Mouse (Mus musculus) forebrain, embryonic 15.5 days (tissue): ENCODE data around the gene Inhbc. TPM values are rescaled to one million over a fixed set of nuclear protein-coding genes. Genes with fewer than 3 reads are reported as not detected.

Experiments used
- ATAC-seq: fragments of 200-750 bp; cut with Nextera tagmentation; replicated peaks from 2 replicates; pipeline ENCODE4 v1.8.0; 2017; ENCODE audit warnings: mild to moderate bottlenecking, moderate TSS enrichment, moderate library complexity
- H3K27ac ChIP-seq: fragments of 300-500 bp; sonication (generic); replicated peaks from 2 replicates; pipeline ENCODE4 v1.5.1; 2015; ENCODE audit warnings: mild to moderate bottlenecking, inconsistent platforms
- H3K27me3 ChIP-seq: fragments of 300-500 bp; sonication (generic); 2 replicates; pipeline ENCODE4 v1.6.1; 2015; ENCODE audit warnings: inconsistent platforms
- H3K36me3 ChIP-seq: fragments of 300-500 bp; sonication (generic); 2 replicates; pipeline ENCODE4 v1.6.1; 2015; ENCODE audit warnings: mild to moderate bottlenecking, inconsistent platforms
- H3K4me1 ChIP-seq: fragments of 300-500 bp; sonication (generic); 2 replicates; pipeline ENCODE4 v1.6.1; 2015; ENCODE audit warnings: inconsistent platforms
- H3K4me2 ChIP-seq: fragments of 300-500 bp; sonication (generic); replicated peaks from 2 replicates; pipeline ENCODE4 v1.6.1; 2015; ENCODE audit warnings: mild to moderate bottlenecking, inconsistent platforms
- H3K4me3 ChIP-seq: fragments of 300-500 bp; sonication (generic); 2 replicates; pipeline ENCODE4 v1.5.1; 2015; ENCODE audit warnings: mild to moderate bottlenecking, inconsistent platforms
- H3K9ac ChIP-seq: fragments of 300-500 bp; sonication (generic); replicated peaks from 2 replicates; pipeline ENCODE4 v1.6.1; 2015; ENCODE audit warnings: mild to moderate bottlenecking, inconsistent platforms
- H3K9me3 ChIP-seq: fragments of 300-500 bp; sonication (generic); 2 replicates; pipeline ENCODE4 v1.6.1; 2016; ENCODE audit warnings: inconsistent platforms
- WGBS: fragments of 180-500 bp; shearing (Covaris S2); methylation state at CpG from one replicate; pipeline ENCODE4 v1.1.7; 2015; ENCODE audit warnings: mixed read lengths; 5-methylcytosine and 5-hydroxymethylcytosine counted together
- polyA plus RNA-seq: library from polyadenylated mRNA; unstranded; fragments of >200 nt; fragmentation: Nextera tagmentation; extraction: Ambion mirVana; gene quantifications from 2 replicates; pipeline ENCODE4 v1.2.1, GENCODE M21; 2015

Inhbc gene
- polyA plus RNA-seq, 1 experiment from 2014 or later: not detected

DNA sequence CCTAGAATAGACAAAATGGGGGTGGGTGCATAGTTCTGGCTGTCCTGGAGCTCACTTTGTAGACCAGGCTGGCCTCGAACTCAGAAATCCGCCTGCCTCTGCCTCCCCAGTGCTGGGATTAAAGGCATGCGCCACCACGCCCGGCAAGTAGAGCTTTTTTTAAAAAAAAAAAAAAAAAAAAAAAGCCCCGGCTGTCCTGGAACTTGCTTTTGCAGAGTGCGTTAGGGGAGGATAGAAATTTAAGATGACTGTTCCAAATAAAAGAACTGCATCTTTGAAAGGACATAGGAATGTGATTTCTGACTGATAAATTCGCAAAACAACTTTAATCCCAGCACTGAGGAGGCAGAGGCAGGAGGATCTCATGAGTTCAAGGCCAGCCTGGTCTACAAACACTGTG, 9.4 kb upstream of the Inhbc start:
- peak overlapping the region; percentile 78; the same call in 1 of the 2 replicates for H3K9ac ChIP-seq
- H3K27me3 ChIP-seq: no peaks in the 10 kb centered on the region
- 85% methylated on average over 8 of the region's 8 CpGs for WGBS
- H3K27ac ChIP-seq: peak overlapping the region; percentile 92
- H3K36me3 ChIP-seq: no peaks in the 10 kb centered on the region
- no peaks in the 10 kb centered on the region for H3K9me3 ChIP-seq
- H3K4me2 ChIP-seq: peak overlapping the region; percentile 55
- ATAC-seq: no peak
- H3K4me1 ChIP-seq: peaks cover 16% of the 10 kb centered on the region
- H3K4me3 ChIP-seq: peak overlapping the region; percentile 84

DNA sequence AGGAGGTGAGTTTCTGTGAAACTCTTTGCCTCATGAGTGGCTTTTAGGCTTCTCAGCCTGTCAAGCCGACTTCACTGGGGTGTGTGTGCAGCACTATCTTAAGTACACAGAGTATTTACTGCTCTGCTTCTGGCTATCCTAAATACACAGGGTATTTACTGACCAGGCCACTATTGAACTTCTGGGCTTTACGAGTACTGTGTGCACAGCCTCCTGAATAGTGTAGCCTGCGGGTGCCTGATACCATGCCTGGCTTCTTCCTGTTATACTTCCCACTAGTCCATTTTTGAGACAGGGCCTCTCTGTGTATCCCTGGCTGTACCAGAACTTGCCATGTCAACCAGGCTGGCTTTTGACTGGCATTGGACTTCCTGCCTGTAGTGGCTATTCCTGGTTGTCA, 7.5 kb upstream of the Inhbc start:
- Histone ChIP-seq H3K4me3 (no peak overlapping the region), H3K27ac (no peak overlapping the region), H3K4me2 (no peak overlapping the region), H3K36me3 (no peaks in the 10 kb centered on the region), H3K9ac (no peak overlapping the region), H3K4me1 (peaks cover 16% of the 10 kb centered on the region), H3K27me3 (no peaks in the 10 kb centered on the region), H3K9me3 (no peaks in the 10 kb centered on the region)
- ATAC-seq: no peak
- 76% methylated on average over 3 of the region's 3 CpGs for WGBS

DNA sequence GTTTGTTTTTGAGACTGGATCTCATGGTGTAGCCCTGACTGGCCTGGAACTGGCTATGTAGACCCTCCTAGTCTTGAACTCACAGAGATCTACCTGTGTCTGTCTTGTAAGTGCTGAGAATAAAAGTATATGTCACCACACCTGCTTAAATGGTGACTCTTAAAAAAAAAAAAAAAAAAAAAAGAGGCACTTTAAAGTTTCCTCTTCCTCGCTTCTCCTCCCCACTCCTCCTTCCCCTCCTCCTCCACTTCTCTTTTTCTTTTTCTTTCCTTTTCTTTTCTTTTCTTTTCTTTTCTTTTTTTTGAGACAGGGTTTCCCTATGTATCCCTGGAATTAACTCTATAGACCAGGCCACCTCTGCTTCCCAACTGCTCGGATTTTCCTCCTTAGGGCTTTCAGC, 792 bp upstream of the Inhbc start:
- 59% methylated on average over 2 of the region's 2 CpGs for WGBS
- ATAC-seq: no peak

DNA sequence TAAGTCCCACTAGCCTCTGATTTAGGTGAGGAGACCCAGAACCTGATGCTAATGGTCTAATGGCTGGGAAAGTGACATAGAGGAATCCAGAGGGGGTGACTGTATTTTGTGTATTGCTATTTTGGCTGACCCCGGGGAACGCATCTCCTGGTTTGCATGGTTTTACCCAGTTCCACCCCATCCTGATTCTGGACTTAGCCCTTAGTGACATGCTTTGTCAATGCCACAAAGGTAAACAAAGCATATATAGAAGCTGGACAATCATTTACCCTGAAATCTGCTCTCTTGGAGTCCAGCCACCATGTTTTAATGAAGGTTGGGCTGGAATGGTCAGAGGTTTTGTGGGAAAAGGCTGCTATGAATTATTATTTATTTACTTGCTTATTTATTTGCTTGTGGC, 2.0 kb downstream of the Inhbc start:
- Histone ChIP-seq H3K36me3 (no peaks in the 10 kb centered on the region), H3K27me3 (no peaks in the 10 kb centered on the region), H3K4me2 (no peak overlapping the region), H3K4me1 (0 out of 2 replicates have a peak, but pooled peaks cover 3% of the 10 kb centered on the region), H3K27ac (no peak overlapping the region), H3K9me3 (no peaks in the 10 kb centered on the region), H3K4me3 (no peak overlapping the region), H3K9ac (no peak overlapping the region)
- 65% methylated on average over 2 of the region's 2 CpGs for WGBS
- no peak for ATAC-seq

More for the DNA sequence above, 792 bp upstream of the Inhbc start:
- H3K36me3 ChIP-seq: no peaks in the 10 kb centered on the region
- H3K4me1 ChIP-seq: 0 out of 2 replicates have a peak, but pooled peaks cover 3% of the 10 kb centered on the region
- H3K4me3 ChIP-seq: no peak overlapping the region
- no peaks in the 10 kb centered on the region for H3K9me3 ChIP-seq
- H3K9ac ChIP-seq: no peak overlapping the region
- no peak overlapping the region for H3K27ac ChIP-seq
- H3K27me3 ChIP-seq: no peaks in the 10 kb centered on the region
- no peak overlapping the region for H3K4me2 ChIP-seq

DNA sequence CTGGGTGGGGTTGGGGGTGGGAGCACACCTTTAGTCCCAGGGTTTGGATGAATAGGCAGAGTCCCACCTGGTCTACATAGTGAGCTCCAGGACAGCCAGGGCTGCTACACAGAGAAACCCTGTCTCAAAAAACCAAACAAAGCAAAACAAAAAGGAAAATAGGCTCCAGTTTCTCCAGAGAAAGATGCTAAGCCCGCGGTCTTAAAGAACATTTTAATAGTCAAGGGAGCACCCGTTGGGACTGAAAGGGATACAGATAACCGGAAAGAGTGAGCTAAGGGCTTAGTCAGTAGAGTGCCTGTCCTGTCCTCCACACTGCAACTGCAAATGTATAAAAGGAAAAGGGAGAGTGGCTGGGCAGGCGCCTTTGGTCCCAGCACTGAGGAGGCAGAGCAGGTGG, 3.1 kb downstream of the Inhbc start:
- no peak overlapping the region for H3K27ac ChIP-seq
- no peak overlapping the region for H3K4me3 ChIP-seq
- no peak for ATAC-seq
- no peak overlapping the region for H3K9ac ChIP-seq
- H3K4me2 ChIP-seq: no peak overlapping the region
- 61% methylated on average over 5 of the region's 5 CpGs for WGBS
- 0 out of 2 replicates have a peak, but pooled peaks cover 3% of the 10 kb centered on the region for H3K4me1 ChIP-seq
- no peaks in the 10 kb centered on the region for H3K36me3 ChIP-seq
- no peaks in the 10 kb centered on the region for H3K9me3 ChIP-seq
- H3K27me3 ChIP-seq: no peaks in the 10 kb centered on the region

DNA sequence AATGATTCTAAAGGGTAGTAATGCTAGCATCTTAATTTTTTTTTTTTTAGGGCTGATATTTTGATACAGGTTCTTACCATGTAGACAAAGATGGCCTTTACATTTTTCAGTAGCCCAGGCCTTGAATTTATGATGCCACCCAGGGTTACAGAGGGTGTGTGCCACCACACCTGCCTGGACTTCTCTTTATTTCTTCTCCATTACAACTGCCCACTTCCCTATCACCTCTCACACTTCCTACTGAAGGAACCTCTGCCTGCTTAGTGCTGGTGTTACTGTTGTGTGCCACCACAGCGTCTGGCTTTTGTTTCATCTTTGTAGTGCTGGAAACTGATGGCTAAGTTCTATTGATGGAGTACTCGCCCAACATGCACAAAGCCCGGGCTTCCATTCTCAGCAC, 9.5 kb downstream of the Inhbc start:
- Histone ChIP-seq H3K36me3 (no peaks in the 10 kb centered on the region), H3K9me3 (no peaks in the 10 kb centered on the region), H3K4me3 (no peak overlapping the region), H3K27ac (no peak overlapping the region), H3K27me3 (no peaks in the 10 kb centered on the region), H3K4me1 (no peaks in the 10 kb centered on the region), H3K9ac (no peak overlapping the region), H3K4me2 (no peak overlapping the region)
- WGBS: 88% methylated on average over 3 of the region's 3 CpGs
- ATAC-seq: no peak

DNA sequence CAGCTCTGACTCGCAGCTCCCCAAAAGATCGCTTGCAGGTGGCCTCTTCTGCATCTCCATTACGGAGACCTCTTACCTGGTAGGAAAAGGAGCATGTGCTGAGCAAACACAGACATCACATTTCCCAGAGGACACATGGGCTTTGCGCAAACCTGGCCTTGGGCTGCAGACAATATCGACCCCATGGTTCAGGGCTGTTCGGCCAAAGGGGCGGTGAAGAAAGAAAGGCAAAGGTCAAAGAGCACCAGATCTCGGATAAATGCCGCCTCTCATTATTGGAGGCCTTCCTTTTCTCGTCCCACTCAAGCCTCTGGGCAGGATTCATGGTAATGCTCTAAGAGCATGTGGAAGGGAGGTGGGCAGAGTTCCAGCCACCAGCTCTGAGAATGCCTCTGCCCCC, 14.9 kb downstream of the Inhbc start:
- no peak for ATAC-seq
- Histone ChIP-seq H3K4me1 (peaks cover 3% of the 10 kb centered on the region), H3K9ac (no peak overlapping the region), H3K36me3 (no peaks in the 10 kb centered on the region), H3K27ac (no peak overlapping the region), H3K4me2 (no peak overlapping the region), H3K9me3 (no peaks in the 10 kb centered on the region), H3K4me3 (no peak overlapping the region), H3K27me3 (no peaks in the 10 kb centered on the region)
- WGBS: 59% methylated on average over 10 of the region's 10 CpGs

DNA sequence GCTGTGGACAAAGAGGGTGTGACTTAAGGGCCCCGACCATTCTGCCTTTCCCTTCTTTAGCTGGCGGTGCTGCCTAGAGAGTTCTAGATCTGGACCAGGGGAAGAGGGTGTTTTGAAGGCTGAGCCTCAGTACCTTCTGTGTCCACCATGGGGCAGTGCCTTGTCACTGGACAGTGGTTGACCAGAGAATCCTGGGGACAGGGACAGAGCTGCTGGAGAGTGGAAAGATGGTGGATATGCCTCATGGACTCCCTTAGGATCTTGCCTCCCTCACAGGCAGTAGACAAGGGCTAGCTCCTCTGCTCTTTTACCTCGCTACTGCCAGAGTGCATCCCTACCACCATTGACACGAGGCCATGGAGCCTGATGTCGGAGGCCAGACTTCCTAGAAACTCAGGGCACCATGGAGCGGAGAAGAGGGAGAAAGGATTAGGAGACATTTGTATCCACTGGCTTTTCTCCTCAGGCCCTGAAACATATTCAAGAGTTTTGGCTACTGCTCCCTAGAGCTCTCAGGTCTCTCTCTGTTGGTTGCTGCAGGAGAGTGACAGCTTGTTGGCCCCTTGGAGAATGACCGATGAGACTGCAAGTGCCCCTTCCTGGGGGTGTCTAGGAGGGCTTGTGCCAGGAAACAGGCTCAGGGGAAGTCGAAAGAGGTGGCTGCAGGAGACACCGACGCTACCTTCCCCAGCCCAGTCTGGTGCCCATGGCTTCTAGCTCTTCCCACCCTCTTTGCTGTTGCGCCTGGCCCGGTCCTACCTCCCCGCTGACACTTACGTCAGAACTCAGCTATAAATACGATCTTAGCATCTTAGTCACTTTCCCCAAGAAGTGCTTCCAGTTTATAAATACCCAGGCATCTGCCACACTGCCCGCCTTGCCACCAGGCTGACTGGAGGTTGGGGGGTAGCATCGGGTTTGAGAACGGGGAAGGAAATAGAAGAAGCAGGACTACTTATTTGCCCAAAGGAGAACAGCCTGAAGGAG, 16.0 kb downstream of the Inhbc start, which contains the start of gene Inhbe:
Gene Inhbe, minus strand, starts transcription at position 503 of the 987 bp plus-strand sequence.
- no peak within 1 kb of the TSS for H3K27ac ChIP-seq
- WGBS: 87% methylated on average over 18 of the region's 18 CpGs

DNA sequence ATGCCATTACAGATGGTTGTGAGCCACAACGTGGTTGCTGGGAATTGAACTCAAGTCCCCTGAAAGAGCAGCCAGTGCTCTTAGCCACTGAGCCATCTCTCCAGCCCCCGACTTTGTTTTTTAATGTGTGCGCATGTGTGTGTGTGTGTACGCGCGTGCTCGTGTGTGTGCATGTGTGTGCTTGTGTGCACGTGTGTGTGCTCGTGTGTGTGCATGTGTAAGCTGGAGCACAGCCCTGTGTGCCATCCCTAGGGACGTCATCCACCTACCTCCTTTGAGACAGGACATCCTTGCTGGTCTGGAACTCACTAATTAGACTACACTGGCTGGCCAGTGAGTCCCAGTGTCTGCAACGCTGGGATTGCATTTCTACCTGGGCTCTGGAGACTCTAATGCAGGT, 17.5 kb downstream of the Inhbc start:
- 88% methylated on average over 11 of the region's 11 CpGs for WGBS
- Histone ChIP-seq H3K4me1 (peaks cover 3% of the 10 kb centered on the region), H3K4me3 (no peak overlapping the region), H3K4me2 (no peak overlapping the region), H3K9ac (no peak overlapping the region), H3K36me3 (no peaks in the 10 kb centered on the region), H3K9me3 (no peaks in the 10 kb centered on the region), H3K27ac (no peak overlapping the region), H3K27me3 (no peaks in the 10 kb centered on the region)
- ATAC-seq: no peak

More for the DNA sequence above, 16.0 kb downstream of the Inhbc start, which contains the start of gene Inhbe:
- Histone ChIP-seq H3K36me3 (no peaks in the 10 kb centered on the region), H3K4me3 (no peak within 1 kb of the TSS), H3K9ac (no peak within 1 kb of the TSS), H3K27me3 (no peaks in the 10 kb centered on the region), H3K4me2 (no peak within 1 kb of the TSS), H3K4me1 (peaks cover 3% of the 10 kb centered on the region), H3K9me3 (no peaks in the 10 kb centered on the region)
- no peak for ATAC-seq

DNA sequence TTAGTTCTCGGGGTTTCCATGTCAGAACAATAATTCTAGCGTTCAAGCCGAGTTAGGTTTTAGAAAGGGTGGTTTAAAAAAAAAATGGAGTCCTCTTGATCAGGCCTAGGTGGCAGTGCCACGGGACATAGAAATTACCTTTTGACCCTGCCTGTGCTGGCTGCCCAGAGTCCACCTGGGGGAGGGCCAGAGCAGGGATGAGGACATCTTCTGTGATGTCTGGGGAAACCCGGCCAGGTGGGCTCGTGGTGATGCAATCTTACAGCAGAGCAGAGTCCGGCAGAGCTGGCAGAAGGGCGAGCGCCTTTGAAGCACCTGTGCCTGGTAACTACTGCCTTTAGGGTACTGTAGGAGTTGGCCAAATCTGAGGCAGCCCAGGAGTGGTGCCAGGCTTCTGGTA, 18.0 kb downstream of the Inhbc start:
- H3K9me3 ChIP-seq: no peaks in the 10 kb centered on the region
- H3K4me1 ChIP-seq: peaks cover 3% of the 10 kb centered on the region
- no peak overlapping the region for H3K4me2 ChIP-seq
- no peak overlapping the region for H3K9ac ChIP-seq
- H3K36me3 ChIP-seq: no peaks in the 10 kb centered on the region
- no peaks in the 10 kb centered on the region for H3K27me3 ChIP-seq
- H3K27ac ChIP-seq: no peak overlapping the region
- no peak for ATAC-seq
- 91% methylated on average over 9 of the region's 9 CpGs for WGBS
- no peak overlapping the region for H3K4me3 ChIP-seq

DNA sequence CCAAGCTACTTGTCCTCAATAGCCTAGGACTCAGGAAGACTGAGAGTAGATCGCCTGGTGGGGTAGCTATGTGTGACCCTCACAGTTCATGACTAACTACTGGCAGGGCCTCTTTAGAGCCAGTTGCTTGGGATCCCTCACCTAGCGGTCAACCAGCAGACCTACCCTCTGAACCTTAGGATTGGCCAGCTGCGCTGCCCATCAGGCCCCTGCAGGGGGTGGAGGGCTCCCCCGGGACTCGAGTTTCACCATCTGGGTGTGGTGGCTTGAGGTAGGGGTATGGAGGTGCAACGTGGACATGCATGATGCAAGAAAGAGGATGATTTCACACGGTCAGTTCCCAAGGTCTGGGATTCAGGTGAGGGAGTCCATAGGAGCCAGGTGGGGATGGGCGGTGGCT, 18.5 kb downstream of the Inhbc start:
- H3K4me3 ChIP-seq: no peak overlapping the region
- no peaks in the 10 kb centered on the region for H3K36me3 ChIP-seq
- ATAC-seq: no peak
- H3K4me2 ChIP-seq: no peak overlapping the region
- H3K9me3 ChIP-seq: no peaks in the 10 kb centered on the region
- H3K27ac ChIP-seq: no peak overlapping the region
- H3K27me3 ChIP-seq: no peaks in the 10 kb centered on the region
- H3K4me1 ChIP-seq: peaks cover 3% of the 10 kb centered on the region
- WGBS: 75% methylated on average over 8 of the region's 8 CpGs
- H3K9ac ChIP-seq: no peak overlapping the region

DNA sequence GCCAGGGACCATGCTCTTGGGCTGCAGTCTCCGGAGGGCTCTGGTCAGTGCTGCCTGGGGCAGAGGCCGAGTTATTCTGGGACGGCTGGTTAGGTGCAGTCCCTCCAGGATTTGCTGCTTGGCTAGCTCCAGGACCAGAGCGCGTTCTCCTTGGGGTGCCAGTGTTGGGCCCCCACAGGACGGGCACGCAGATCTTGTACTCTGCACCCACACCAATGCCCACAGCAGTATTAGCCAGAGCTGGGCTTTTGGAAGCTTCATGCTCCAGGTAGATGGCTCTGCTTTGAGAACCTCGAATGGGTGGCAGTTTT, 19.0 kb downstream of the Inhbc start:
- 85% methylated on average over 8 of the region's 8 CpGs for WGBS
- no peaks in the 10 kb centered on the region for H3K27me3 ChIP-seq
- H3K9ac ChIP-seq: no peak overlapping the region
- ATAC-seq: no peak
- no peaks in the 10 kb centered on the region for H3K36me3 ChIP-seq
- no peaks in the 10 kb centered on the region for H3K9me3 ChIP-seq
- no peak overlapping the region for H3K4me3 ChIP-seq
- peaks cover 3% of the 10 kb centered on the region for H3K4me1 ChIP-seq
- H3K27ac ChIP-seq: no peak overlapping the region
- H3K4me2 ChIP-seq: no peak overlapping the region
